Mouse (Mus musculus) embryonic facial prominence, embryonic 15.5 days (tissue): Measurements from ENCODE around the gene Oas1f. TPM values are rescaled to one million over a fixed set of nuclear protein-coding genes. Genes with fewer than 3 reads are reported as not detected.
"Not testable (repeated sequence)": the region's sequence is repeated elsewhere in the genome, so short reads cannot be mapped to it uniquely, and the experiment has no call there.

ENCODE experiments used
- ATAC-seq: fragments of 200-750 bp; cut with Nextera tagmentation; 2 replicates; pipeline ENCODE4 v1.8.0; 2017; ENCODE audit warnings: low read depth, moderate TSS enrichment; ENCODE audit not compliant: insufficient number of reproducible peaks, low FRiP score, low TSS enrichment
- H3K27ac ChIP-seq: fragments of 300-500 bp; sonication (generic); replicated peaks from 2 replicates; pipeline ENCODE4 v1.5.1; 2015; ENCODE audit warnings: mild to moderate bottlenecking, inconsistent platforms
- H3K27me3 ChIP-seq: fragments of 300-500 bp; sonication (generic); 2 replicates; pipeline ENCODE4 v1.6.1; 2015; ENCODE audit warnings: inconsistent platforms
- H3K36me3 ChIP-seq: fragments of 300-500 bp; sonication (generic); 2 replicates; pipeline ENCODE4 v1.6.1; 2015; ENCODE audit warnings: mild to moderate bottlenecking, inconsistent platforms
- H3K4me1 ChIP-seq: fragments of 300-500 bp; sonication (generic); 2 replicates; pipeline ENCODE4 v1.6.1; 2015; ENCODE audit warnings: inconsistent platforms
- H3K4me2 ChIP-seq: fragments of 300-500 bp; sonication (generic); replicated peaks from 2 replicates; pipeline ENCODE4 v1.6.1; 2015; ENCODE audit warnings: mild to moderate bottlenecking, inconsistent platforms
- H3K4me3 ChIP-seq: fragments of 300-500 bp; sonication (generic); replicated peaks from 2 replicates; pipeline ENCODE4 v1.5.1; 2015; ENCODE audit warnings: mild to moderate bottlenecking, inconsistent platforms
- H3K9ac ChIP-seq: fragments of 300-500 bp; sonication (generic); 2 replicates; pipeline ENCODE4 v1.6.1; 2015; ENCODE audit warnings: inconsistent platforms
- H3K9me3 ChIP-seq: fragments of 300-500 bp; sonication (generic); replicated peaks from 2 replicates; pipeline ENCODE4 v1.6.1; 2016; ENCODE audit warnings: inconsistent platforms
- WGBS: fragments of 180-500 bp; shearing (Covaris S2); methylation state at CpG from one replicate; pipeline ENCODE4 v1.1.7; 2015; 5-methylcytosine and 5-hydroxymethylcytosine counted together
- polyA plus RNA-seq: library from polyadenylated mRNA; unstranded; fragments of >200 nt; fragmentation: Nextera tagmentation; extraction: Ambion mirVana; gene quantifications from 2 replicates; pipeline ENCODE4 v1.2.1, GENCODE M21; 2015

Gene Oas1f
- polyA plus RNA-seq, 1 experiment from 2014 or later: 1.3 TPM

GRCm38 (mm10) chr5:120871469-120871868, 24.3 kb downstream of the Oas1f start:
- H3K27me3 ChIP-seq: no peaks in the 10 kb centered on the region; the same call in 1 of the 2 replicates
- H3K4me1 ChIP-seq: no peaks in the 10 kb centered on the region
- H3K27ac ChIP-seq: no peak overlapping the region
- H3K4me3 ChIP-seq: no peak overlapping the region
- no peaks in the 10 kb centered on the region for H3K36me3 ChIP-seq
- no peak overlapping the region for H3K4me2 ChIP-seq
- no peak overlapping the region for H3K9ac ChIP-seq
- no peaks in the 10 kb centered on the region for H3K9me3 ChIP-seq
- 52% methylated on average over 2 of the region's 2 CpGs for WGBS
- ATAC-seq: no peak

GRCm38 (mm10) chr5:120876839-120877238, 29.7 kb downstream of the Oas1f start:
- H3K9me3 ChIP-seq, H3K4me3 ChIP-seq, H3K9ac ChIP-seq, ATAC-seq, H3K27me3 ChIP-seq, H3K4me2 ChIP-seq, H3K36me3 ChIP-seq, H3K27ac ChIP-seq, H3K4me1 ChIP-seq: not testable (repeated sequence)
- WGBS: 63% methylated on average over 2 of the region's 3 CpGs

- H3K27me3 ChIP-seq, H3K4me2 ChIP-seq, H3K36me3 ChIP-seq, H3K4me1 ChIP-seq, ATAC-seq, H3K4me3 ChIP-seq, H3K9ac ChIP-seq, H3K27ac ChIP-seq, H3K9me3 ChIP-seq: not testable (repeated sequence)
- 70% methylated on average over 2 of the region's 2 CpGs for WGBS
Measured at GRCm38 (mm10) chr5:120877407-120877806, 30.2 kb downstream of the Oas1f start.

GRCm38 (mm10) chr5:120878803-120879202, 31.6 kb downstream of the Oas1f start:
- H3K27me3 ChIP-seq, H3K4me2 ChIP-seq, H3K4me1 ChIP-seq, H3K4me3 ChIP-seq, H3K9me3 ChIP-seq, ATAC-seq, H3K36me3 ChIP-seq, H3K9ac ChIP-seq, H3K27ac ChIP-seq: not testable (repeated sequence)
- WGBS: 57% methylated on average over 2 of the region's 2 CpGs

- H3K4me2 ChIP-seq, H3K9ac ChIP-seq, H3K9me3 ChIP-seq, H3K27ac ChIP-seq, H3K4me3 ChIP-seq, ATAC-seq, H3K36me3 ChIP-seq, H3K4me1 ChIP-seq, H3K27me3 ChIP-seq: not testable (repeated sequence)
- 91% methylated on average over 6 of the region's 6 CpGs for WGBS
Measured at GRCm38 (mm10) chr5:120881681-120882080, 34.5 kb downstream of the Oas1f start.

- H3K4me3 ChIP-seq, H3K9ac ChIP-seq, H3K27ac ChIP-seq, H3K36me3 ChIP-seq, H3K27me3 ChIP-seq, ATAC-seq, H3K4me2 ChIP-seq, H3K4me1 ChIP-seq, H3K9me3 ChIP-seq: not testable (repeated sequence)
- WGBS: 17% methylated on average over 6 of the region's 9 CpGs
Measured at GRCm38 (mm10) chr5:120887413-120887812, 40.2 kb downstream of the Oas1f start, which contains the start of gene Oas1g. Gene Oas1g (minus strand): TSS chr5:120887613.

GRCm38 (mm10) chr5:120887831-120888230, 40.7 kb downstream of the Oas1f start:
- H3K9me3 ChIP-seq: no peaks in the 10 kb centered on the region
- H3K4me1 ChIP-seq: no peaks in the 10 kb centered on the region
- no peak overlapping the region for H3K4me2 ChIP-seq
- H3K9ac ChIP-seq: no peak overlapping the region
- no peak overlapping the region for H3K4me3 ChIP-seq
- 49% methylated on average over 6 of the region's 6 CpGs for WGBS
- H3K27me3 ChIP-seq: no peaks in the 10 kb centered on the region
- H3K27ac ChIP-seq: no peak overlapping the region
- no peak for ATAC-seq
- no peaks in the 10 kb centered on the region for H3K36me3 ChIP-seq

- H3K9ac ChIP-seq, H3K9me3 ChIP-seq, H3K27ac ChIP-seq, H3K36me3 ChIP-seq, ATAC-seq, H3K27me3 ChIP-seq, H3K4me1 ChIP-seq, H3K4me2 ChIP-seq, H3K4me3 ChIP-seq: not testable (repeated sequence)
- 42% methylated on average over 4 of the region's 4 CpGs for WGBS
Measured at GRCm38 (mm10) chr5:120888294-120888815, 41.2 kb downstream of the Oas1f start.

GRCm38 (mm10) chr5:120890026-120890425, 42.9 kb downstream of the Oas1f start:
- Histone ChIP-seq H3K4me3 (no peak overlapping the region), H3K27me3 (no peaks in the 10 kb centered on the region), H3K4me2 (no peak overlapping the region), H3K27ac (no peak overlapping the region), H3K36me3 (no peaks in the 10 kb centered on the region), H3K9me3 (no peaks in the 10 kb centered on the region), H3K4me1 (no peaks in the 10 kb centered on the region), H3K9ac (no peak overlapping the region)
- no peak for ATAC-seq
- WGBS: 71% methylated on average over 2 of the region's 2 CpGs

- Histone ChIP-seq H3K9ac (no peak overlapping the region), H3K9me3 (no peaks in the 10 kb centered on the region), H3K4me1 (no peaks in the 10 kb centered on the region), H3K4me2 (no peak overlapping the region), H3K36me3 (no peaks in the 10 kb centered on the region), H3K4me3 (no peak overlapping the region), H3K27me3 (no peaks in the 10 kb centered on the region), H3K27ac (no peak overlapping the region)
- no peak for ATAC-seq
- WGBS: 49% methylated on average over 3 of the region's 3 CpGs
Measured at GRCm38 (mm10) chr5:120890991-120891390, 43.8 kb downstream of the Oas1f start.

- not testable (repeated sequence) for H3K9ac ChIP-seq, ATAC-seq, H3K4me2 ChIP-seq, H3K4me1 ChIP-seq, H3K4me3 ChIP-seq, H3K9me3 ChIP-seq, H3K36me3 ChIP-seq, H3K27me3 ChIP-seq, H3K27ac ChIP-seq
- 62% methylated on average over 2 of the region's 2 CpGs for WGBS
Measured at GRCm38 (mm10) chr5:120891566-120892242, 44.5 kb downstream of the Oas1f start.

- H3K27me3 ChIP-seq: no peaks in the 10 kb centered on the region
- no peak overlapping the region for H3K9ac ChIP-seq
- H3K36me3 ChIP-seq: no peaks in the 10 kb centered on the region
- no peaks in the 10 kb centered on the region for H3K4me1 ChIP-seq
- no peak overlapping the region for H3K4me2 ChIP-seq
- no peak overlapping the region for H3K4me3 ChIP-seq
- H3K9me3 ChIP-seq: no peaks in the 10 kb centered on the region
- 29% methylated on average over 2 of the region's 2 CpGs for WGBS
- H3K27ac ChIP-seq: no peak overlapping the region
- no peak for ATAC-seq
Measured at GRCm38 (mm10) chr5:120892243-120892660, 45.1 kb downstream of the Oas1f start.
